Mouse (Mus musculus) gonadal fat pad, adult 2 months (tissue): ENCODE data around the gene Spp2. TPM values are rescaled to one million over a fixed set of nuclear protein-coding genes. Genes with fewer than 3 reads are reported as not detected.

Source experiments
- DNase-seq: peaks from one replicate; pipeline ENCODE4 v3.0.0-alpha.2; 2012; ENCODE audit warnings: low read depth
- polyA plus RNA-seq: library from polyadenylated mRNA; depleted of rRNA; stranded (reverse); fragments of >200 nt; gene quantifications from 2 replicates; pipeline ENCODE4 v1.2.3, GENCODE M21; 2012; rRNA removed

The Spp2 gene
- polyA plus RNA-seq, 1 experiment: not detected

DNA sequence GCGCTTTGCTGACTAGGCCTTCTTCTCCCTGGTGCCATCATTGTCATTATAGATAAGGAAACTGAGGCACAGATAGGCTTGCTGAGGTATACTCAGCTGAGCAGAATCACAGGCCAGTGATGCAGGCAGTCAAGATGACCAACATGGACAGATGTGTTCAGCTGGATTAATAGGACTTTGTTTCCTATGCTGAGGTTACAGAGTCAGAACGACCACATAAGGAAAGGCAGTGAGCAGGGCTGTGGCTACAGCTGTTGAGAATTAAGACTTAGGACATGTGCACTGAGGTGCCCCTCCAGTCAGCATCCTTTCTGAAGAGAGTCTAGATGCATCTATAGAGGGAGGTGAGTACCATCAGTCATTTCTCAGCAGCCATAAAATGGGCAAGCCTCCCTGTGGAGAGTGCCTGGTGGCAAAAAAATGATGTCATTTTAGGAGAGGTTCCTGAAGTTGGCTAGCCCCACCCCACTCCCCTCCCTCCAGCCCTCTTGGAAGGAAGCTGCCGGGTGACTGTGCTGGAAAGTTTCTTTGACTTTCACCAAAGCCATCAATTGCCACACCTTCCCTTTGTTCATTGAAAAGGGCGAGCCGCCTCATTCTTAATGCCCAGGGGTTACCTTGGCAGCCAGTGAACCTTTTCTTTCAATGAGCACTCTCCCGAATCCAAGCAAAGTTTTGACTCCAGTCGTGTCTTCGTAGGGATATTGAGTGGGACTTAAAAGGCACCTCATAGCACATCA is 59.7 kb downstream of the Spp2 start:
- DNase-seq: no peak

DNA sequence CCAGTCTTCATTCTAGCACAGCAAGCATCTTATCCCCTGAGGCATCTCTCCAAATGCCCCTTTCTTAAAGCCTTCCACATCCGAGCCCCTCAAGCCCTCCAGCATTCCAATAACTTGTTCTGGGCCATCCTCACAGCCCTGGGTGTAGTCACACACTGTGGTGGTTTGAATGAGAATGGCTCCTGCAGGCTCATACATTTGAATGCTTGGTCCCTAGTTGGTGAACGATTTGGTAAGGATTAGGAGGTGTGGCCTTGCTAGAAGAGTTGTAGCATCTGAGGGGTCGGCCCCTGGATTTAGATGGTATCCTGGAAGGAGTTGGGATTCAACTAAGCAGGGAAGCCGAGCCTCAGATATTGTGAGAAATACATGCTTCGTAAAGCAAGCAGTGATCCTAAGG is 61.1 kb downstream of the Spp2 start:
- DNase-seq: no peak

DNA sequence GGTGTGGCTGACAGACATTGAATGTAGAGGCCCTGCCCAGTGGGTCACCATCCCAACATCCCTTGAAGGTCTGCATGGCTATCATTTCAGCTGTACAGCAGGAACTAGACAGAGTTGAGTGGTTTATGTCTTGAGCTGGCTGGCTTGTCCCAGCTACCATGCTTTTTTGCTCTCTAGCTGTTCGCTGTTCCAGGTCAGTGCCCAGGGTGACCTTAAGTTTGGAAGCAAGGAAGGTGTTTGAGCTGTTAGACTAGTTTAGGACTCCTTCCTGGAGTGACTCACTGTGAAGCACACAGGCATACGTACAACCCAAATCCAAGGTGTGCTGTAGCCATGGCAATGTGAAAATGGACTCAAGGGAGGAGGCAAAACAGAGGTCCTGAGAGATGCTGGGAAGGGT is 61.6 kb downstream of the Spp2 start:
- no peak for DNase-seq

DNA sequence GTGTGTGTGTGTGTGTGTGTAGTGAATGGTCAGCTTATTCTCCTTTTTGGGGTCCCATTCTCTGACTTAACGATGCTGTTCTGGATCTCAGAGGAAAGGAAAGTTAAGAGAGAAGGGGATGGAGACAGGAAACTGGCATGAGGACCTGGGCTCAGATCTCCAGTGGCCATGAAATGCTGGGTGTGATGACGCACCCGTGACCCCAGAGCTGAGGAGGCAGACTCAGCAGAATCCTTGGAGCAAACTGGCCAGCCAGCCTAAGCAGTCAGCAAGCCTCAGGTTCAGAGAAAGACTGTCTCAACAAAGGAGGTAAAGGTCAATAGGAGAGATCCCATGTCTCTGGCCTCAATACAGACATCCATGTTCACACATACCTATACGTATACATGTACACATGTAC is 63.0 kb downstream of the Spp2 start:
- no peak for DNase-seq

DNA sequence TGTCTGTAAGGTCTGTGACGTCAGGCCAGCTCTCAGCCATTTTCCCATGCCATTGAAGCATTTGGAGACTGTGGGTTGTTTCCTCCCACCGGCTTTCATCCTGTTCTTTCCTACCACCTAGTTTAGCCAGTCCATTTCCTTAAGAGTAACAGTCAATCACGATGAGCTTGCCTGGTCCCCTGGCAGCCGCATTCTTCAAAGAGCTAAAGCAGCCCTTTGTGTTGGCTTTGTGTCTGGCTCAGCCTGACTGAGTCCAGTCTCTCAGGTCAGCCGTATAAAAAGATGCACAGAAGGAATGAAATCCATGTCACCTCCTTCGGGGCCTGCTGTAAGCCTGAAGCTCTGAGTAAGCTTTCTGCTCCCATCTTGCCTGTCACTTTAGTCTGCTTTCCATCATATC is 65.5 kb downstream of the Spp2 start:
- no peak for DNase-seq

DNA sequence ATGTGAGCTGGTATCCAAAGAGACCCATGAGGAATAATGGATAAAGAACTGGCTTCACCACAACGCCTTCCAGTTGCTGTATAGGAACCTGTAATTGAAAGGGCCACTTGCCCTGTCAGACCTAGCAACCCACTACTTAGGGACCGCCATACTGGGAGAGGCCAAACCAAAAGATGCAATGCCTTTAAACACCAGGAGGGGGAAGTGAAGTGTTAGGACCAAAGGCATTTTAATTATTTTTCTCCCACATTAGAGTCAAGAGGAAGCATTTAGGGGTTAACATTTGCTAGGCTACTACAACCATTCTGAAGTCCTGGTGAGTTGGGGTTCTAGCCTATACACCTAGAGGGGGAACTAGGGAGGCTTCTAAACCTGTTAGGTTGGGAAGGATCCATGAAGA is 67.1 kb downstream of the Spp2 start:
- DNase-seq: no peak

DNA sequence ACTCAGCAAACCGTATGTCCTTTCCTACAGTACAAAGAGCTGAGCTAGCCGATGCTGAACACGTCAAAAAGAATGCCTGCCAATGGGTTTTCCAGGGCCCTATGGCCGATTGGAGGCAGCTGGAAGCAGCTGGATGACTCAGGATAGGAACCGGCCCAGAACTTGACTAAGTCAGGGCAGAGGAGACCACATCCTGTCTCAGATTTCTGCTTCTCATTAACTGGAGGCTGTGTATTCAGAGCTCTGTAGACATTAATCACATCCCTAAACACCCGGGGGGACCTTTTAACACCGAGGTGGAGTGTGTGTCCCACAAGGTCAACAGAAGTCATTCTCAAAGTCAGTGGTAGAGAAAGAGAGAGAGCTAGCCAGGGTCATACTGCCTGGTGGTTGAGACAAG is 67.8 kb downstream of the Spp2 start:
- DNase-seq: no peak

DNA sequence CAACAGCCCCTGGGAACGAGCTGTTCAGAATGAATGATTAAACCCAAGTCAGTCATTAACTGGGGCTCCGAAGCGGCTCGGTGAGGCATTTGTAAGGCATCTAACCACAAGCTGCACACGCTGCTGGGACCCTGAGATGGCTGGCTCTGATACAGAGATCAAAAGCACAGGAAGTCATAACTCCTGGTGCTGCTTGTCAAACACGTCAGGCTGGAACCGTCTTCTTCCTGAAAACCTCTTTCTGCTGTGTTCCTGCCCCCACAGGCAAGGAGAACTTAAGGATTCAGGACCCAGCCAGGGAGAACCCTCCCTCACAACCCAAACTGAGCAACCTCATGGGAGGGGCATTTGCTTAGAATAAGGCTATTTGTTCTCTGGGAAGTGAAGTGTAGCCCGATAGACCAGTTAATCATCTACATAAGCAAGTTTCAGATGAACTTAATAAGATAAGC is 68.8 kb downstream of the Spp2 start:
- DNase-seq: no peak

Other genes with a start within 250 kb of the Spp2 start
- gene Ugt1a5, start 240.9 kb upstream of the Spp2 start, polyA plus RNA-seq: 0.13 and 0.27 TPM in 2 replicates
- gene Ugt1a2, start 206.4 kb upstream of the Spp2 start, polyA plus RNA-seq: 0.16 TPM in 1 of 2 replicates, not detected in the other
- gene Dnajb3, start 201.2 kb upstream of the Spp2 start, polyA plus RNA-seq: 4.1 and 6.9 TPM in 2 replicates
- gene Ugt1a1, start 195.0 kb upstream of the Spp2 start, polyA plus RNA-seq: 1.2 and 1.3 TPM in 2 replicates
- 52.3 and 83.6 TPM in 2 replicates for gene Mroh2a, start 180.0 kb upstream of the Spp2 start, polyA plus RNA-seq
- 67.1 and 68.4 TPM in 2 replicates for gene Hjurp, start 129.3 kb upstream of the Spp2 start, polyA plus RNA-seq
- gene Trpm8, start 129.3 kb upstream of the Spp2 start, polyA plus RNA-seq: 0.03 TPM in 1 of 2 replicates, not detected in the other
- gene Glrp1, start 103.1 kb downstream of the Spp2 start, polyA plus RNA-seq: 2.5 and 3.6 TPM in 2 replicates